Mouse (Mus musculus) limb, embryonic 14.5 days (tissue): ENCODE measurements around the gene Ovol3. TPM values are rescaled to one million over a fixed set of nuclear protein-coding genes. Genes with fewer than 3 reads are reported as not detected.
"Not testable (repeated sequence)": the region's sequence is repeated elsewhere in the genome, so short reads cannot be mapped to it uniquely, and the experiment has no call there.

Experiments
- ATAC-seq: fragments of 200-750 bp; cut with Nextera tagmentation; 2 replicates; pipeline ENCODE4 v1.8.0; 2017; ENCODE audit warnings: low read depth, moderate number of reproducible peaks, moderate TSS enrichment; ENCODE audit not compliant: low FRiP score
- DNase-seq: peaks from one replicate; pipeline ENCODE4 v3.0.0-alpha.2; 2015; ENCODE audit warnings: low spot score
- H3K27ac ChIP-seq: fragments of 300-500 bp; sonication (generic); replicated peaks from 2 replicates; pipeline ENCODE4 v1.5.1; 2014; ENCODE audit warnings: low read depth, mild to moderate bottlenecking, low read length, moderate library complexity, mixed read lengths
- H3K27me3 ChIP-seq: fragments of 300-500 bp; sonication (generic); 2 replicates; pipeline ENCODE4 v1.6.1; 2014; ENCODE audit warnings: low read length, mixed read lengths; ENCODE audit not compliant: control insufficient read depth, insufficient read depth
- H3K36me3 ChIP-seq: fragments of 300-500 bp; sonication (generic); 2 replicates; pipeline ENCODE4 v1.6.1; 2014; ENCODE audit warnings: mild to moderate bottlenecking, low read length, moderate library complexity, mixed read lengths; ENCODE audit not compliant: control insufficient read depth, insufficient read depth
- H3K4me1 ChIP-seq: fragments of 300-500 bp; sonication (generic); 2 replicates; pipeline ENCODE4 v1.6.1; 2014; ENCODE audit warnings: antibody characterized with exemption, low read length, mixed read lengths; ENCODE audit not compliant: control insufficient read depth, insufficient read depth
- H3K4me2 ChIP-seq: fragments of 300-500 bp; sonication (generic); replicated peaks from 2 replicates; pipeline ENCODE4 v1.6.1; 2014; ENCODE audit warnings: low read depth, mild to moderate bottlenecking, low read length, moderate library complexity; ENCODE audit not compliant: severe bottlenecking
- H3K4me3 ChIP-seq: fragments of 300-500 bp; sonication (generic); replicated peaks from 2 replicates; pipeline ENCODE4 v1.5.1; 2014; ENCODE audit warnings: low read length
- H3K9ac ChIP-seq: fragments of 300-500 bp; sonication (generic); 2 replicates; pipeline ENCODE4 v1.6.1; 2014; ENCODE audit warnings: mild to moderate bottlenecking, low read depth, low read length, moderate library complexity; ENCODE audit not compliant: severe bottlenecking
- H3K9me3 ChIP-seq: fragments of 300-500 bp; sonication (generic); 2 replicates; pipeline ENCODE4 v1.6.1; 2016; ENCODE audit warnings: low read length; ENCODE audit not compliant: control insufficient read depth
- POLR2A ChIP-seq: fragments of 200-500 bp; IDR thresholded peaks from 2 replicates; pipeline ENCODE4 v1.8.0; 2012; ENCODE audit warnings: inconsistent platforms, mild to moderate bottlenecking, moderate library complexity, borderline replicate concordance; ENCODE audit not compliant: insufficient read depth, insufficient read length; ENCODE audit errors: extremely low read depth
- WGBS: fragments of 180-500 bp; shearing (Covaris S2); extraction: QIAGEN DNeasy Blood & Tissue Kit; methylation state at CpG from one replicate; pipeline ENCODE4 v1.1.7; 2014; 5-methylcytosine and 5-hydroxymethylcytosine counted together
- polyA plus RNA-seq, 2 experiments: library from polyadenylated mRNA; depleted of rRNA in 1 of 2; stranded (reverse) in 1 of 2; unstranded in 1 of 2; fragments of >200 nt; fragmentation: Nextera tagmentation in 1 of 2; extraction: Ambion mirVana in 1 of 2; gene quantifications; 2 replicates each; pipeline versions ENCODE4 v1.2.1 to v1.2.3; 2012 to 2014

The Ovol3 gene
- polyA plus RNA-seq, 2 experiments, result 0.24 to 0.72 TPM

DNA sequence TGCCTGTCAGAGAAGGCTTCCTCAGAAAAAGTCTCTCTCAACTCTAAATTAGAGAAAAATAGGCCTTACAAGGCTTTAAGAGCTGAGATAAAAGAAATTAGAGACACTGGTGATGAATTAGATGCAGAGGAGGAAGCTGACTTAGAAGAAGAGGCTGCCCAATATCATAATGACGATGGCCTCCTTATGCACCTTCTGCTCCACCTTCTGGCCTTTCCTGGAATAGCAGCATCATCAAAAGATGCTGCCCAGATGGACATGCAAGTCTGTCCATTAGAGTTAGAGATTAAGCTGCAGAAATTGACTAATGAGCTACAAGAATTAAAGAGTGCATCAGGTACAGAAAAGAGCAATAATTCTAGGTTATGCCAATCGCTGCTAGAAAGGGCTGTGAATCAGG lies 30.1 kb downstream of the Ovol3 start:
- ATAC-seq (no peak), DNase-seq (peak; percentile 59)
- Histone ChIP-seq H3K9me3 (no peaks in the 10 kb centered on the region), H3K9ac (no peak overlapping the region), H3K36me3 (no peaks in the 10 kb centered on the region), H3K4me1 (peaks cover 9% of the 10 kb centered on the region), H3K27ac (no peak overlapping the region), H3K4me3 (no peak overlapping the region), H3K27me3 (no peaks in the 10 kb centered on the region), H3K4me2 (no peak overlapping the region)
- TF ChIP-seq POLR2A, result no peak
- 3% methylated on average over 2 of the region's 2 CpGs for WGBS

DNA sequence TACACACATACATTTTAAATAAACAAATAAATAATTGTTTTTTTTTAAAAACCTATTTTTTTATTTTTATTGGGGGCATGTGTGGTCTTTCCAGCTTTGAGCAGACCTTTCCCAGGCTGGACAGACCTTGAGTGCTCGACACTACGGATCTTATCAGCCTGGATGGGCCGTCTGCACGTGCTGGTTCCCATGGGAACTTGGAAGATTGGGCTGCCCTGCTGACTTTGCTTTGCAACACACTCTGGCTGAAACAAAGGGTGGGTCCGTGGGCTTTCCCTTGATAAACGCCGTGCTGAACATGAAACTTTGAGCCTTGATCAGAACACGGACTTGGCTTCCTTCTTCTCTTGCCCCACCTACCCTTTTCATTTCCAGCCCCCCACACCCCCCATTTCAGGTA lies 31.1 kb downstream of the Ovol3 start:
- no peaks in the 10 kb centered on the region for H3K27me3 ChIP-seq
- no peak for TF ChIP-seq POLR2A
- H3K27ac ChIP-seq, result no peak overlapping the region
- H3K9me3 ChIP-seq, result no peaks in the 10 kb centered on the region
- H3K36me3 ChIP-seq, result no peaks in the 10 kb centered on the region
- ATAC-seq (no peak), DNase-seq (no peak)
- H3K4me3 ChIP-seq, result no peak overlapping the region
- H3K4me2 ChIP-seq, result no peak overlapping the region
- H3K4me1 ChIP-seq, result peaks cover 9% of the 10 kb centered on the region
- WGBS, result 52% methylated on average over 8 of the region's 8 CpGs
- no peak overlapping the region for H3K9ac ChIP-seq

DNA sequence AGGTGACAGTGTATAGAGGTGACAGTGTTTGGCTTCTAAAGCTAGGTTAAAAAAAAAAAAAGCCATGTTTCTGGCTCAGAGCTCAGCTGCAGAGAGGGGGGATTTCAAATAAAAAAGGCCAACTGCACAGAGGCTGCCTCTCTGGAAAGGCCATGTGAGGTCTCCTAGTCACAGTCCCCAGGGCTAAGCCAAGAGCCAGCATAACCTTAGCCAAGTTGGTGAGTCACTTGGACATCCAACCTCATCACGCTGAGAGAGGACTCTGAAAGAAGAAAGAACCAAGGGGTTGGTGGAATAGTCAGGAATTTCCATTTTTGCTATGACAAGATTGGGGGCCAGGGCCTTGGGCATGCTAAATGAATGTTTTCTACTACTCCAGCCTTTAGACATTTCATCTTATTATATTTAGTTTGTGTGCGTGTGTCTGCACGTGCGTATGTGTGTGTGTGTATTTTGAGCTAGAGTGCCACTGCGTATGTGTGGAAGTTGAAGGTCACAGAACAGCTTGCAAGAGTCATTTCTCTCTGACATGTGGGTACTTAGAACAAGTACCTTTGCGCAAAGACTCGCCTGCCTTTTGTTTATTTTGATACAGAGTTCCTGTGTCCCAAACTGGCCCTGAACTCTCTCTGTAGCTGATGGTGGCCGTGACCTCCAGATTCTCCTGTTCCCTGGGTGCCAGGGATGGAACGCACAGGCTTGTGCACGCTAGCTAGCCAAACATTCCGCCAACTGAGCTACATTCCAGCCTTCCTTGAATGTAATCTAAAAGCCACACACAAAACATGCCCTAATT lies 32.4 kb downstream of the Ovol3 start:
- H3K9ac ChIP-seq, result no peak overlapping the region
- TF ChIP-seq POLR2A, result no peak
- no peaks in the 10 kb centered on the region for H3K27me3 ChIP-seq
- H3K4me1 ChIP-seq, result peaks cover 9% of the 10 kb centered on the region
- H3K4me3 ChIP-seq, result no peak overlapping the region
- WGBS, result 81% methylated on average over 11 of the region's 11 CpGs
- H3K36me3 ChIP-seq, result no peaks in the 10 kb centered on the region
- H3K4me2 ChIP-seq, result no peak overlapping the region
- no peak overlapping the region for H3K27ac ChIP-seq
- DNase-seq (no peak), ATAC-seq (no peak)
- H3K9me3 ChIP-seq, result no peaks in the 10 kb centered on the region

DNA sequence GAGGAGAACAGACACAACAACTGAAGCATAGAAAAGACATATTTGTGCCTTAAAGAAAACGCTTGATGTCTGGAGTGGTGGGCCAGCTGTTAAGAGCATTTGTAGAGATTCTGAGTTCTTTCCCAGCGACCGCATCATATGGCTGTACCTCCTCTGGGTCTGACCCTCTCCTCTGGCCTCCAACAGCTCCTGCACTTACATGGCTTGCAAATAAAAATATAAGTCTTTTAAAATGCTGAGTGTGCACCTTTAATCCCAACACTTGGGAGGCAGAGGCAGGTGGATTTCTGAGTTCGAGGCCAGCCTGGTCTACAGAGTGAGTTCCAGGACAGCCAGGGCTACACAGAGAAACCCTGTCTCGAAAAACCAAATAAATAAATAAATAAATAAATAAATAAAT lies 34.9 kb downstream of the Ovol3 start:
- 81% methylated on average over 5 of the region's 5 CpGs for WGBS
- H3K4me2 ChIP-seq, H3K27ac ChIP-seq, DNase-seq, H3K4me3 ChIP-seq, H3K4me1 ChIP-seq, ATAC-seq, H3K36me3 ChIP-seq, H3K27me3 ChIP-seq, H3K9me3 ChIP-seq, H3K9ac ChIP-seq: not testable (repeated sequence)

DNA sequence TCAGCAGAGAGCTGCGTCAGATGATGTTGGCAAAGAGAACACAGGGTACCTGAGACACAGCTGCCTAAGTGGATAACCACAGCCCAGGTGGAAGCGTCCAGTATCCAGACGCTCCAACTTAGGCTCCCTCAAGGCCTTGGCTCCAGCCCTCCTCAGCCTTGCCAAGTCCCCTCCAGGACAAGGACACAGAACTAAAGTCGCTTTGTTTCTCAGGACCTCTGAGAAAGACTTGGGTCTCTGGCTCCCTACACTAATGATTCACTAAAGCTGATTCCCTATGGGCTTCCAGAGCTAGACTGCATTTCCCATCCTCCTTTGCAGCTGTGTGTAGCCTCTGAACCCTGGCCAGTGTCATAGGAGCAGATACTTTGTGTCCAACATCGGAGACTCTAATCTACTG lies 35.3 kb downstream of the Ovol3 start:
- no peak overlapping the region for H3K4me3 ChIP-seq
- no peak overlapping the region for H3K27ac ChIP-seq
- no peak for TF ChIP-seq POLR2A
- no peaks in the 10 kb centered on the region for H3K27me3 ChIP-seq
- H3K4me1 ChIP-seq, result peaks cover 11% of the 10 kb centered on the region
- no peak overlapping the region for H3K4me2 ChIP-seq
- no peaks in the 10 kb centered on the region for H3K9me3 ChIP-seq
- ATAC-seq (no peak), DNase-seq (no peak)
- WGBS, result 81% methylated on average over 5 of the region's 5 CpGs
- H3K36me3 ChIP-seq, result no peaks in the 10 kb centered on the region
- no peak overlapping the region for H3K9ac ChIP-seq

DNA sequence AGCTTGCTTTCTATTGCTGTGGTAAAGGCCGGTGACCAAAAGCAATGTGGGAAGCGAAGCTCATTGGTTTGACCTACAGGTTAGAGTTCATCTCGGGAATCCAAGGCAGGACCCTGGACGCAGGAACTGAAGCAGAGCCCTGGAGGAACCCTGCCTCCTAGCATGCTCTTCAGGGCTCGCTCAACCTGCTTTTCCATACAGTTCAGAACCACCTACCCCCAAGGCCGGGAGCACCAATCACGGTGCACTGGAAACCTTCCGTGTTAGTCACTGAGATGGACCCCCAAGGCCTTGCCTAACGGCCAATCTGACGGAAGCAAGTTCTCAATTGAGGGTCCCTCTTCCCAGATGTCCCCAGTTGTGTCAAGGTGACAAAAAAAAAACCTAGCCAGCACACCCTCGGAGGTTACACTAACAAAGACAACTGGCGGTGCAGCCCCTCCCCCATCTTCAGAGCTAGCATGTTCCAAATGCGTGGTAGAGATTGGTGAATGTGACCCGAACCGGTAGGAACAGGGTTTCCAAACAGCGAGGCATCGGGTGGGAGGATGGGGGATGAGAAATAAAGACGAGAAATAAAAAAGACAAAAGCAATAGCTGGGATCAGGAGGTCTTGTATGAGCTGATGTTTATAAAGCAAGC lies 35.9 kb downstream of the Ovol3 start:
- H3K4me2 ChIP-seq, result no peak overlapping the region
- H3K9ac ChIP-seq, result no peak overlapping the region
- WGBS, result 79% methylated on average over 18 of the region's 18 CpGs
- H3K4me3 ChIP-seq, result no peak overlapping the region
- H3K36me3 ChIP-seq, result no peaks in the 10 kb centered on the region
- ATAC-seq, result no peak
- peaks cover 12% of the 10 kb centered on the region for H3K4me1 ChIP-seq
- no peak for DNase-seq
- no peaks in the 10 kb centered on the region for H3K27me3 ChIP-seq
- H3K9me3 ChIP-seq, result no peaks in the 10 kb centered on the region
- no peak overlapping the region for H3K27ac ChIP-seq
- no peak for TF ChIP-seq POLR2A
